Mouse (Mus musculus) MEL (cell line): Measurements from ENCODE around the gene Ren1.

Experiments
- CTCF ChIP-seq, 3 experiments: IDR thresholded peaks in 2 of 3; conservative IDR thresholded peaks in 1 of 3; 2 replicates each; pipeline ENCODE4 v1.5.1; 2011 to 2012; ENCODE audit warnings: low read length in 3 of 3, low read depth in 2 of 3, mild to moderate bottlenecking in 2 of 3, improper control_type of control experiment in 1 of 3, inconsistent platforms in 1 of 3, mixed read lengths in 1 of 3, moderate library complexity in 1 of 3; ENCODE audit not compliant: control insufficient read depth in 1 of 3, insufficient read depth in 1 of 3, poor library complexity in 1 of 3, severe bottlenecking in 1 of 3
- E2F4 ChIP-seq: IDR thresholded peaks from 2 replicates; pipeline ENCODE4 v1.6.1; 2011; ENCODE audit warnings: low read depth, low read length, improper control_type of control experiment, borderline replicate concordance
- EP300 ChIP-seq, 2 experiments: IDR thresholded peaks; 2 replicates each; pipeline ENCODE4 v1.6.1; 2011; ENCODE audit warnings: improper control_type of control experiment in 2 of 2, low read length in 2 of 2, low read depth in 1 of 2, mild to moderate bottlenecking in 1 of 2
- GATA1 ChIP-seq: IDR thresholded peaks from 2 replicates; pipeline ENCODE4 v1.6.1; 2011; ENCODE audit warnings: low read depth, low read length, improper control_type of control experiment

GRCm38 (mm10) chr1:133379986-133380320 is 29.6 kb downstream of the Ren1 start:
- no peak for TF ChIP-seq CTCF (IDR thresholded peaks at IDR 0.05 in 2 of 3, conservative IDR thresholded peaks at IDR 0.05 in 1 of 3; ENCODE audit: control insufficient read depth in 1 of 3, insufficient read depth in 1 of 3, low read depth in 2 of 3, low read length in 3 of 3, poor library complexity in 1 of 3, severe bottlenecking in 1 of 3)
- no peak for TF ChIP-seq GATA1
- TF ChIP-seq E2F4, result no peak
- TF ChIP-seq EP300 (IDR thresholded peaks at IDR 0.05; ENCODE audit: low read depth in 1 of 2, low read length in 2 of 2), result no peak
